Mouse (Mus musculus) kidney, adult 2 months (tissue): ENCODE data around the gene Lamb1. TPM values are rescaled to one million over a fixed set of nuclear protein-coding genes. Genes with fewer than 3 reads are reported as not detected.
A peak's percentile ranks its signal among the peaks of the same experiment; 100 is the strongest.

Experiments used
- DNase-seq: peaks from one replicate; pipeline ENCODE4 v3.0.0; 2021
- H3K27ac ChIP-seq: fragments of 200-500 bp; 2 replicates; pipeline ENCODE4 v1.5.1; 2012; ENCODE audit warnings: low read depth, low read length, control low read depth, inconsistent platforms; ENCODE audit not compliant: insufficient read depth
- H3K27me3 ChIP-seq: fragments of 200-500 bp; replicated peaks from 2 replicates; pipeline ENCODE4 v1.6.1; 2012; ENCODE audit warnings: mild to moderate bottlenecking, moderate library complexity, low read length, inconsistent platforms; ENCODE audit not compliant: control insufficient read depth, insufficient read depth
- H3K36me3 ChIP-seq: fragments of 200-500 bp; 2 replicates; pipeline ENCODE4 v1.6.1; 2012; ENCODE audit warnings: mild to moderate bottlenecking, moderate library complexity, low read length, inconsistent platforms; ENCODE audit not compliant: control insufficient read depth, insufficient read depth
- H3K4me1 ChIP-seq: fragments of 200-500 bp; 2 replicates; pipeline ENCODE4 v1.6.1; 2011; ENCODE audit warnings: low read length; ENCODE audit not compliant: control insufficient read depth, insufficient read depth
- H3K4me3 ChIP-seq: fragments of 200-500 bp; 2 replicates; pipeline ENCODE4 v1.5.1; 2011; ENCODE audit warnings: mild to moderate bottlenecking, low read depth, low read length, control low read depth; ENCODE audit not compliant: insufficient read depth
- CTCF ChIP-seq: fragments of 200-500 bp; conservative IDR thresholded peaks from 2 replicates; pipeline ENCODE4 v1.5.1; 2011; ENCODE audit warnings: low read depth, mild to moderate bottlenecking, control low read depth, low read length, moderate library complexity, mixed read lengths; ENCODE audit not compliant: insufficient read depth, insufficient read length
- POLR2A ChIP-seq: fragments of 200-500 bp; IDR thresholded peaks from one replicate; pipeline ENCODE4 v1.6.1; 2011; ENCODE audit warnings: low read depth, low read length, control low read depth
- WGBS: fragments of 180-500 bp; shearing (Covaris S2); methylation state at CpG from one replicate; pipeline ENCODE4 v1.1.7; 2018; 5-methylcytosine and 5-hydroxymethylcytosine counted together
- polyA plus RNA-seq: library from polyadenylated mRNA; depleted of rRNA; stranded (reverse); fragments of >200 nt; gene quantifications from 2 replicates; pipeline ENCODE4 v1.2.3, GENCODE M21; 2012

The Lamb1 gene
- polyA plus RNA-seq, 1 experiment: 41.0 TPM

- H3K4me3 ChIP-seq: no peak overlapping the region
- TF ChIP-seq CTCF (no peak), POLR2A (no peak)
- 41% methylated on average over 11 of the region's 11 CpGs for WGBS
- no peak for DNase-seq
- H3K27me3 ChIP-seq: no peaks in the 10 kb centered on the region
- H3K4me1 ChIP-seq: peaks cover 43% of the 10 kb centered on the region
- H3K27ac ChIP-seq: peak overlapping the region; percentile 78
- peaks cover under 1% of the 10 kb centered on the region; the same call in 1 of the 2 replicates for H3K36me3 ChIP-seq
Measured at GRCm38 (mm10) chr12:31294996-31295395, 30.0 kb downstream of the Lamb1 start.

GRCm38 (mm10) chr12:31295505-31295904 lies 30.5 kb downstream of the Lamb1 start:
- peaks cover 5% of the 10 kb centered on the region; the same call in 1 of the 2 replicates for H3K36me3 ChIP-seq
- H3K27me3 ChIP-seq: no peaks in the 10 kb centered on the region
- peaks cover 43% of the 10 kb centered on the region for H3K4me1 ChIP-seq
- TF ChIP-seq CTCF: no peak
- no peak for TF ChIP-seq POLR2A
- 25% methylated on average over 3 of the region's 3 CpGs for WGBS
- H3K27ac ChIP-seq: peak overlapping the region; percentile 78
- DNase-seq: peak; percentile 62
- H3K4me3 ChIP-seq: no peak overlapping the region

GRCm38 (mm10) chr12:31296097-31296496 lies 31.1 kb downstream of the Lamb1 start:
- DNase-seq: peak; percentile 72
- Histone ChIP-seq H3K4me3 (no peak overlapping the region), H3K27me3 (no peaks in the 10 kb centered on the region), H3K4me1 (peaks cover 43% of the 10 kb centered on the region), H3K36me3 (peaks cover 10% of the 10 kb centered on the region; the same call in 1 of the 2 replicates), H3K27ac (peak overlapping the region; percentile 89)
- 18% methylated on average over 4 of the region's 4 CpGs for WGBS
- TF ChIP-seq CTCF (no peak), POLR2A (no peak)

GRCm38 (mm10) chr12:31298122-31298521 lies 33.1 kb downstream of the Lamb1 start:
- Histone ChIP-seq H3K4me1 (peaks cover 43% of the 10 kb centered on the region), H3K27me3 (no peaks in the 10 kb centered on the region), H3K27ac (peak overlapping the region; percentile 75; the same call in 1 of the 2 replicates), H3K4me3 (no peak overlapping the region), H3K36me3 (peaks cover 10% of the 10 kb centered on the region; the same call in 1 of the 2 replicates)
- DNase-seq: peak; percentile 61
- 51% methylated on average over 4 of the region's 4 CpGs for WGBS
- no peak for TF ChIP-seq CTCF
- TF ChIP-seq POLR2A: no peak

DNA sequence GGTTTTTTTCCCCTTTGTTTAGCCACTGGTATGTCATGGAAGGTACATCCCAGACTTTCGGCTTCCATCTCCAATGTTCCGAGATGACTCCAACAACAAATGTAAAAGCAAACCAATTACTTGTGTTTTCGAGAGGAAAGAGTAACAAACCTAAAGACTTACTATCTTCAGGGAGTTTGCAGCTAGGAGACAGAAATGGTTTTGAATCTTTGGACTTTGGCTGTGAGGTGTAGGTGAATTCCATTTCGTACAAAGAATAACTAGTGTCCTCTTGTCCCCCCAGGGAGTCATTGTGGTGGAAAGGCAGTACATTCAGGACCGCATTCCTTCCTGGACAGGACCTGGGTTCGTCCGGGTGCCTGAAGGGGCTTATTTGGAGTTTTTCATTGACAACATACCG lies 33.5 kb downstream of the Lamb1 start:
- peaks cover 12% of the 10 kb centered on the region; the same call in 1 of the 2 replicates for H3K36me3 ChIP-seq
- H3K4me1 ChIP-seq: peaks cover 41% of the 10 kb centered on the region
- no peaks in the 10 kb centered on the region for H3K27me3 ChIP-seq
- H3K27ac ChIP-seq: peak overlapping the region; percentile 75; the same call in 1 of the 2 replicates
- 56% methylated on average over 8 of the region's 8 CpGs for WGBS
- no peak for TF ChIP-seq CTCF
- no peak for TF ChIP-seq POLR2A
- no peak overlapping the region for H3K4me3 ChIP-seq
- peak; percentile 60 for DNase-seq

- DNase-seq: no peak
- TF ChIP-seq CTCF: no peak
- no peak for TF ChIP-seq POLR2A
- no peak overlapping the region for H3K4me3 ChIP-seq
- 77% methylated on average over 3 of the region's 3 CpGs for WGBS
- peak overlapping the region; percentile 37; the same call in 1 of the 2 replicates for H3K27ac ChIP-seq
- peaks cover 37% of the 10 kb centered on the region for H3K4me1 ChIP-seq
- H3K36me3 ChIP-seq: peaks cover 12% of the 10 kb centered on the region; the same call in 1 of the 2 replicates
- no peaks in the 10 kb centered on the region for H3K27me3 ChIP-seq
Measured at GRCm38 (mm10) chr12:31299126-31299525, 34.1 kb downstream of the Lamb1 start.

DNA sequence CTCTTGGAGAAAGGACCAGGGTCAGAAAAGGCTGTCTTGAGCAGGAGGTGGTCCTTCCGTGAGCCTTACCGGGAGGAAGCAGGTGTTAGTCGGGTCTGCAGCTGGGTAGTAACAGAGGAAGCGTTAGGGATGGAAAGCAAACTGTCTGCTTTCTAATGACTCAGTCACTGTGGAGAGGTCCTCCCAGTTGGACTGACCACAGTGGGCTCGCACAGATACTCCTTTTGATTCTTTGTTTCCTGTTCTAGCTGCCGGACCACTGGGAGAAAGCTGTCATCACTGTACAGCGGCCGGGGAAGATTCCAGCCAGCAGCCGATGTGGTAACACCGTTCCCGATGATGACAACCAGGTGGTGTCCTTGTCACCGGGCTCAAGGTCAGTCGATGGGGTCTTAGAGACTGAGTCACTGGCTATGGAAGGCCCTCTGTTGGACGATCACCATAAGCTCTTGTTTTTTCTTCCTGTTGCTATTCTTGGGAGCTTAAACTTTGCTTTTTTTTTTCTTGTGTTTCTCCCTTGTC lies 34.7 kb downstream of the Lamb1 start:
- 64% methylated on average over 14 of the region's 14 CpGs for WGBS
- DNase-seq: no peak

GRCm38 (mm10) chr12:31300276-31300675 lies 35.2 kb downstream of the Lamb1 start:
- Histone ChIP-seq H3K4me1 (peaks cover 29% of the 10 kb centered on the region), H3K27me3 (no peaks in the 10 kb centered on the region), H3K4me3 (no peak overlapping the region), H3K36me3 (peaks cover 15% of the 10 kb centered on the region; the same call in 1 of the 2 replicates), H3K27ac (no peak overlapping the region)
- WGBS: 89% methylated on average over 9 of the region's 9 CpGs
- no peak for DNase-seq
- TF ChIP-seq CTCF (no peak), POLR2A (no peak)

More for the DNA sequence above, 34.7 kb downstream of the Lamb1 start:
- Histone ChIP-seq H3K4me3 (no peak overlapping the region), H3K4me1 (peaks cover 34% of the 10 kb centered on the region), H3K27me3 (no peaks in the 10 kb centered on the region), H3K36me3 (peaks cover 15% of the 10 kb centered on the region; the same call in 1 of the 2 replicates), H3K27ac (no peak overlapping the region)
- no peak for TF ChIP-seq CTCF
- no peak for TF ChIP-seq POLR2A
